14 mouse cellular contexts compared by ENCODE assay signal in genomic region chr17:27954629-27955402, GRCm38 (mm10). TPM values are rescaled to one million over a fixed set of nuclear protein-coding genes. Genes with fewer than 3 reads are reported as not detected.
DNase-seq lines count a peak whose midpoint lies in the region; ATAC-seq and TF ChIP-seq lines count a peak whose summit lies in the region.
"Had no signal": no experiment of that assay in that cellular context is flagged by ENCODE, and none has a peak within 500 bp of the region (broad histone marks: within the 10 kb centered on the region; RNA-seq: fewer than 3 reads in every experiment).

No protein-coding gene starts in this region.

- no peak for TF ChIP-seq CTCF in kidney, adult 2 months (conservative IDR thresholded peaks at IDR 0.05; ENCODE audit: insufficient read depth, insufficient read length, low read depth, low read length)
- no peak for TF ChIP-seq CTCF in midbrain, postnatal 0 days (IDR thresholded peaks at IDR 0.05)
- no peak for TF ChIP-seq CTCF in hindbrain, postnatal 0 days (IDR thresholded peaks at IDR 0.05; ENCODE audit: low read depth)

- H3K9me3 ChIP-seq in kidney, embryonic 14.5 days (ENCODE audit: control insufficient read depth, low read length) = no peaks in the 10 kb centered on the region
- no peaks in the 10 kb centered on the region for H3K9me3 ChIP-seq in midbrain, postnatal 0 days (ENCODE audit: low read length)
- H3K9me3 ChIP-seq in midbrain, embryonic 16.5 days (replicated peaks; ENCODE audit: control insufficient read depth, low read length, poor library complexity, severe bottlenecking) = no peaks in the 10 kb centered on the region
- H3K9me3 ChIP-seq in hindbrain, postnatal 0 days (ENCODE audit: low read length) = no peaks in the 10 kb centered on the region
- H3K9me3 ChIP-seq: forebrain, embryonic 13.5 days; liver, embryonic 13.5 days had no signal

- H3K4me1 ChIP-seq in kidney, adult 2 months (ENCODE audit: control insufficient read depth, insufficient read depth, low read length) = peaks cover 8% of the 10 kb centered on the region
- H3K4me1 ChIP-seq in kidney, embryonic 14.5 days (ENCODE audit: control insufficient read depth, insufficient read depth, low read length) = no peaks in the 10 kb centered on the region
- no peaks in the 10 kb centered on the region for H3K4me1 ChIP-seq in midbrain, postnatal 0 days (ENCODE audit: insufficient read depth, low read length)
- H3K4me1 ChIP-seq in midbrain, embryonic 16.5 days (ENCODE audit: control insufficient read depth, insufficient read depth, low read length) = no peaks in the 10 kb centered on the region
- no peaks in the 10 kb centered on the region for H3K4me1 ChIP-seq in hindbrain, postnatal 0 days (ENCODE audit: insufficient read depth, low read length)
- H3K4me1 ChIP-seq: forebrain, embryonic 13.5 days had no signal

- H3K9ac ChIP-seq in kidney, embryonic 14.5 days (ENCODE audit: low read depth, low read length) = no peak overlapping the region
- H3K9ac ChIP-seq in midbrain, postnatal 0 days (replicated peaks; ENCODE audit: low read length, poor library complexity, severe bottlenecking) = no peak overlapping the region
- no peak overlapping the region for H3K9ac ChIP-seq in midbrain, embryonic 16.5 days (ENCODE audit: low read depth, low read length)
- no peak overlapping the region for H3K9ac ChIP-seq in hindbrain, postnatal 0 days (replicated peaks; ENCODE audit: low read length)
- H3K9ac ChIP-seq: forebrain, embryonic 13.5 days; liver, embryonic 13.5 days had no signal

- no peak overlapping the region for H3K4me3 ChIP-seq in kidney, adult 2 months (ENCODE audit: insufficient read depth, low read depth, low read length)
- H3K4me3 ChIP-seq in kidney, embryonic 14.5 days (ENCODE audit: low read length) = no peak overlapping the region
- H3K4me3 ChIP-seq in midbrain, postnatal 0 days (ENCODE audit: low read depth, low read length) = no peak overlapping the region
- H3K4me3 ChIP-seq in midbrain, embryonic 16.5 days (ENCODE audit: low read depth, low read length) = no peak overlapping the region
- no peak overlapping the region for H3K4me3 ChIP-seq in hindbrain, postnatal 0 days (ENCODE audit: low read length)
- H3K4me3 ChIP-seq: forebrain, embryonic 13.5 days; liver, embryonic 13.5 days had no signal

- DNase-seq in kidney, adult 2 months = peak; percentile 42
- no peak for DNase-seq in midbrain, postnatal 0 days (ENCODE audit: low spot score)
- DNase-seq in hindbrain, postnatal 0 days (ENCODE audit: low spot score) = no peak
- DNase-seq in embryo, embryonic 9.5 days (ENCODE audit: extremely low spot score) = no peak
- no peak for DNase-seq in cerebellum, postnatal 14 days
- DNase-seq: cerebellum, adult 9-10 months; gastrocnemius, postnatal 14 days; liver, embryonic 13.5 days; lung, postnatal 4 days; right cerebral cortex, postnatal 25 days had no signal

- H3K27ac ChIP-seq in kidney, adult 2 months (ENCODE audit: insufficient read depth, low read depth, low read length) = 0 out of 2 replicates have a peak overlapping the region, but pooled peaks have one; percentile 11
- no peak overlapping the region for H3K27ac ChIP-seq in kidney, embryonic 14.5 days (ENCODE audit: low read depth, low read length)
- H3K27ac ChIP-seq in midbrain, postnatal 0 days (ENCODE audit: low read depth, low read length) = peak overlapping the region; percentile 39; the same call in 1 of the 2 replicates
- H3K27ac ChIP-seq in midbrain, embryonic 16.5 days (ENCODE audit: low read length) = no peak overlapping the region
- H3K27ac ChIP-seq in hindbrain, postnatal 0 days = peak overlapping the region; percentile 48; the same call in 1 of the 2 replicates
- H3K27ac ChIP-seq: forebrain, embryonic 13.5 days; liver, embryonic 13.5 days had no signal

- TF ChIP-seq POLR2A in kidney, adult 2 months (IDR thresholded peaks at IDR 0.05; ENCODE audit: low read depth, low read length) = no peak

- no peaks in the 10 kb centered on the region for H3K27me3 ChIP-seq in kidney, adult 2 months (replicated peaks; ENCODE audit: control insufficient read depth, insufficient read depth, low read length)
- no peaks in the 10 kb centered on the region for H3K27me3 ChIP-seq in kidney, embryonic 14.5 days (ENCODE audit: control insufficient read depth, insufficient read depth, low read length)
- no peaks in the 10 kb centered on the region for H3K27me3 ChIP-seq in midbrain, postnatal 0 days (ENCODE audit: insufficient read depth, low read length)
- no peaks in the 10 kb centered on the region for H3K27me3 ChIP-seq in midbrain, embryonic 16.5 days (ENCODE audit: control insufficient read depth, insufficient read depth, low read depth, low read length)
- H3K27me3 ChIP-seq in hindbrain, postnatal 0 days (ENCODE audit: insufficient read depth, low read length) = no peaks in the 10 kb centered on the region
- H3K27me3 ChIP-seq: forebrain, embryonic 13.5 days; liver, embryonic 13.5 days had no signal

- H3K4me2 ChIP-seq in kidney, embryonic 14.5 days (replicated peaks; ENCODE audit: low read depth, low read length) = no peak overlapping the region
- no peak overlapping the region for H3K4me2 ChIP-seq in midbrain, postnatal 0 days (ENCODE audit: low read depth, low read length, poor library complexity, severe bottlenecking)
- no peak overlapping the region for H3K4me2 ChIP-seq in midbrain, embryonic 16.5 days (ENCODE audit: low read length)
- no peak overlapping the region for H3K4me2 ChIP-seq in hindbrain, postnatal 0 days (ENCODE audit: low read depth, low read length)
- H3K4me2 ChIP-seq: forebrain, embryonic 13.5 days; liver, embryonic 13.5 days had no signal

- no peaks in the 10 kb centered on the region for H3K36me3 ChIP-seq in kidney, adult 2 months (ENCODE audit: control insufficient read depth, insufficient read depth, low read length)
- no peaks in the 10 kb centered on the region for H3K36me3 ChIP-seq in kidney, embryonic 14.5 days (ENCODE audit: control insufficient read depth, insufficient read depth, low read length)
- H3K36me3 ChIP-seq in midbrain, postnatal 0 days (ENCODE audit: insufficient read depth, low read length) = no peaks in the 10 kb centered on the region
- no peaks in the 10 kb centered on the region for H3K36me3 ChIP-seq in midbrain, embryonic 16.5 days (ENCODE audit: control insufficient read depth, insufficient read depth, low read length)
- H3K36me3 ChIP-seq in hindbrain, postnatal 0 days (ENCODE audit: insufficient read depth, low read length) = no peaks in the 10 kb centered on the region
- H3K36me3 ChIP-seq: liver, embryonic 13.5 days had no signal

- 30% methylated on average over 14 of the region's 14 CpGs for WGBS in kidney, adult 2 months
- 59% methylated on average over 14 of the region's 14 CpGs for WGBS in kidney, embryonic 14.5 days
- WGBS in midbrain, postnatal 0 days = 73% methylated on average over 14 of the region's 14 CpGs
- 71% methylated on average over 14 of the region's 14 CpGs for WGBS in midbrain, embryonic 16.5 days
- 66% methylated on average over 14 of the region's 14 CpGs for WGBS in hindbrain, postnatal 0 days

- ATAC-seq in kidney, embryonic 14.5 days (ENCODE audit: low FRiP score, low TSS enrichment) = no peak
- no peak for ATAC-seq in midbrain, postnatal 0 days (ENCODE audit: low FRiP score)
- no peak for ATAC-seq in midbrain, embryonic 16.5 days
- ATAC-seq in hindbrain, postnatal 0 days = no peak
- ATAC-seq: forebrain, embryonic 13.5 days; intestine, postnatal 0 days had no signal

RNA-seq across cellular contexts. Expression of gene Taf11, which starts 45.2 kb away (rescaled TPM):
- polyA plus RNA-seq in kidney, adult 2 months (2012; rRNA removed) = 12.0 and 15.3 TPM in 2 replicates
- polyA plus RNA-seq in kidney, embryonic 14.5 days (2014; fragmentation: Nextera tagmentation; extraction: Ambion mirVana) = 76.6 and 77.5 TPM in 2 replicates
- total RNA-seq in midbrain, postnatal 0 days (2014; rRNA removed) = 18.1 and 21.0 TPM in 2 replicates
- polyA plus RNA-seq in midbrain, postnatal 0 days (2015; fragmentation: Nextera tagmentation; extraction: Ambion mirVana) = 49.7 and 59.9 TPM in 2 replicates
- polyA plus RNA-seq in midbrain, embryonic 16.5 days (2015; fragmentation: Nextera tagmentation; extraction: Ambion mirVana) = 57.8 and 71.9 TPM in 2 replicates
- total RNA-seq in hindbrain, postnatal 0 days (2014; rRNA removed) = 7.7 and 15.3 TPM in 2 replicates
- 54.6 and 62.0 TPM in 2 replicates for polyA plus RNA-seq in hindbrain, postnatal 0 days (2015; fragmentation: Nextera tagmentation; extraction: Ambion mirVana)

RNA-seq across cellular contexts. Expression of gene Anks1, which starts 45.7 kb away (rescaled TPM):
- polyA plus RNA-seq in kidney, adult 2 months (2012; rRNA removed) = 36.7 and 44.5 TPM in 2 replicates
- 8.0 and 14.2 TPM in 2 replicates for polyA plus RNA-seq in kidney, embryonic 14.5 days (2014; fragmentation: Nextera tagmentation; extraction: Ambion mirVana)
- total RNA-seq in midbrain, postnatal 0 days (2014; rRNA removed) = 109 and 112 TPM in 2 replicates
- 44.1 and 45.9 TPM in 2 replicates for polyA plus RNA-seq in midbrain, postnatal 0 days (2015; fragmentation: Nextera tagmentation; extraction: Ambion mirVana)
- polyA plus RNA-seq in midbrain, embryonic 16.5 days (2015; fragmentation: Nextera tagmentation; extraction: Ambion mirVana) = 56.2 and 66.9 TPM in 2 replicates
- total RNA-seq in hindbrain, postnatal 0 days (2014; rRNA removed) = 102 and 114 TPM in 2 replicates
- polyA plus RNA-seq in hindbrain, postnatal 0 days (2015; fragmentation: Nextera tagmentation; extraction: Ambion mirVana) = 35.0 and 35.8 TPM in 2 replicates

Comparison
In these comparisons a context has a peak if more than half of its experiments do, and no peak if none do; other contexts are left out.
1. H3K27ac ChIP-seq: peak in kidney, adult 2 months (single experiment), midbrain, postnatal 0 days (single experiment) and hindbrain, postnatal 0 days (single experiment); none in kidney, embryonic 14.5 days (single experiment) and midbrain, embryonic 16.5 days (single experiment).